Mouse (Mus musculus) heart, embryonic 12.5 days (tissue): ENCODE measurements around the gene Foxc2. TPM values are rescaled to one million over a fixed set of nuclear protein-coding genes. Genes with fewer than 3 reads are reported as not detected.

ENCODE experiments used
- ATAC-seq: fragments of 200-750 bp; cut with Nextera tagmentation; 2 replicates; pipeline ENCODE4 v1.8.0; 2017; ENCODE audit warnings: moderate TSS enrichment, moderate library complexity; ENCODE audit not compliant: insufficient number of reproducible peaks, low FRiP score
- H3K27ac ChIP-seq: fragments of 300-500 bp; sonication (generic); 2 replicates; pipeline ENCODE4 v1.5.1; 2016; ENCODE audit warnings: mild to moderate bottlenecking, moderate library complexity; ENCODE audit not compliant: poor library complexity, severe bottlenecking
- H3K27me3 ChIP-seq: fragments of 300-500 bp; sonication (generic); replicated peaks from 2 replicates; pipeline ENCODE4 v1.6.1; 2016; ENCODE audit warnings: mild to moderate bottlenecking, moderate library complexity
- H3K36me3 ChIP-seq: fragments of 300-500 bp; sonication (generic); 2 replicates; pipeline ENCODE4 v1.6.1; 2016; ENCODE audit warnings: mild to moderate bottlenecking, moderate library complexity
- H3K4me1 ChIP-seq: fragments of 300-500 bp; sonication (generic); replicated peaks from 2 replicates; pipeline ENCODE4 v1.6.1; 2016; ENCODE audit warnings: mild to moderate bottlenecking
- H3K4me2 ChIP-seq: fragments of 300-500 bp; sonication (generic); 2 replicates; pipeline ENCODE4 v1.6.1; 2016; ENCODE audit warnings: mild to moderate bottlenecking, moderate library complexity
- H3K4me3 ChIP-seq: fragments of 300-500 bp; sonication (generic); 2 replicates; pipeline ENCODE4 v1.5.1; 2016; ENCODE audit warnings: mild to moderate bottlenecking
- H3K9ac ChIP-seq: fragments of 300-500 bp; sonication (generic); 2 replicates; pipeline ENCODE4 v1.6.1; 2016; ENCODE audit warnings: mild to moderate bottlenecking, moderate library complexity
- H3K9me3 ChIP-seq: fragments of 300-500 bp; sonication (generic); replicated peaks from 2 replicates; pipeline ENCODE4 v1.6.1; 2016; ENCODE audit warnings: mild to moderate bottlenecking, moderate library complexity
- WGBS: fragments of 180-500 bp; shearing (Covaris S2); methylation state at CpG from one replicate; pipeline ENCODE4 v1.1.7; 2016; 5-methylcytosine and 5-hydroxymethylcytosine counted together
- polyA plus RNA-seq: library from polyadenylated mRNA; unstranded; fragments of >200 nt; fragmentation: Nextera tagmentation; extraction: Ambion mirVana; gene quantifications from 2 replicates; pipeline ENCODE4 v1.2.1, GENCODE M21; 2016

The Foxc2 gene
- polyA plus RNA-seq, 1 experiment from 2014 or later, result 20.8 TPM

GRCm38 (mm10) chr8:121080361-121081090, 35.4 kb upstream of the Foxc2 start:
- Histone ChIP-seq H3K36me3 (no peaks in the 10 kb centered on the region), H3K27ac (no peak overlapping the region), H3K4me2 (no peak overlapping the region; the same call in 1 of the 2 replicates), H3K4me1 (peaks cover 25% of the 10 kb centered on the region), H3K9ac (no peak overlapping the region), H3K4me3 (peak overlapping the region; percentile 4; the same call in 1 of the 2 replicates), H3K27me3 (peaks cover 98% of the 10 kb centered on the region), H3K9me3 (no peaks in the 10 kb centered on the region)
- under 1% methylated on average over 49 of the region's 49 CpGs for WGBS
- no peak for ATAC-seq

GRCm38 (mm10) chr8:121081398-121081797, 34.6 kb upstream of the Foxc2 start:
- Histone ChIP-seq H3K27me3 (peaks cover 98% of the 10 kb centered on the region), H3K4me1 (peaks cover 25% of the 10 kb centered on the region), H3K9ac (no peak overlapping the region), H3K27ac (no peak overlapping the region), H3K9me3 (no peaks in the 10 kb centered on the region), H3K4me3 (no peak overlapping the region), H3K36me3 (no peaks in the 10 kb centered on the region), H3K4me2 (no peak overlapping the region)
- no peak for ATAC-seq
- 3% methylated on average over 7 of the region's 7 CpGs for WGBS

- no peaks in the 10 kb centered on the region for H3K9me3 ChIP-seq
- H3K4me2 ChIP-seq, result peak overlapping the region; percentile 96
- H3K4me3 ChIP-seq, result peak overlapping the region; percentile 62
- H3K27ac ChIP-seq, result no peak overlapping the region
- no peak for ATAC-seq
- WGBS, result 2% methylated on average over 57 of the region's 57 CpGs
- 0 out of 2 replicates have a peak overlapping the region, but pooled peaks have one; percentile 8 for H3K9ac ChIP-seq
- H3K36me3 ChIP-seq, result no peaks in the 10 kb centered on the region
- peaks cover 98% of the 10 kb centered on the region for H3K27me3 ChIP-seq
- peaks cover 25% of the 10 kb centered on the region for H3K4me1 ChIP-seq
These were observed 33.5 kb upstream of the Foxc2 start for GRCm38 (mm10) chr8:121082218-121083092.

GRCm38 (mm10) chr8:121083093-121083935, 32.7 kb upstream of the Foxc2 start:
- Histone ChIP-seq H3K9ac (peak overlapping the region; percentile 56), H3K4me2 (peak overlapping the region; percentile 96), H3K9me3 (no peaks in the 10 kb centered on the region), H3K27ac (no peak overlapping the region), H3K27me3 (peaks cover 96% of the 10 kb centered on the region), H3K4me1 (peaks cover 25% of the 10 kb centered on the region), H3K4me3 (peak overlapping the region; percentile 62), H3K36me3 (no peaks in the 10 kb centered on the region)
- peak; percentile 58 for ATAC-seq
- WGBS, result under 1% methylated on average over 89 of the region's 89 CpGs

GRCm38 (mm10) chr8:121083936-121084209, 32.1 kb upstream of the Foxc2 start:
- Histone ChIP-seq H3K36me3 (no peaks in the 10 kb centered on the region), H3K27me3 (peaks cover 97% of the 10 kb centered on the region), H3K9me3 (no peaks in the 10 kb centered on the region), H3K4me1 (peaks cover 25% of the 10 kb centered on the region), H3K27ac (no peak overlapping the region), H3K4me3 (peak overlapping the region; percentile 62), H3K4me2 (peak overlapping the region; percentile 96), H3K9ac (peak overlapping the region; percentile 56)
- ATAC-seq, result no peak
- WGBS, result 0% methylated on average over 17 of the region's 27 CpGs

GRCm38 (mm10) chr8:121084210-121084951, 31.6 kb upstream of the Foxc2 start, which contains the start of gene Foxf1:
TSS of gene Foxf1 (plus strand) at chr8:121084386.
- H3K36me3 ChIP-seq, result no peaks in the 10 kb centered on the region
- H3K4me2 ChIP-seq, result peak within 1 kb of the TSS; percentile 96
- H3K27me3 ChIP-seq, result peaks cover 97% of the 10 kb centered on the region
- no peaks in the 10 kb centered on the region for H3K9me3 ChIP-seq
- no peak within 1 kb of the TSS for H3K27ac ChIP-seq
- H3K4me3 ChIP-seq, result peak within 1 kb of the TSS; percentile 62
- H3K4me1 ChIP-seq, result peaks cover 25% of the 10 kb centered on the region
- ATAC-seq, result peak; percentile 50; the same call in 1 of the 2 replicates
- under 1% methylated on average over 59 of the region's 83 CpGs for WGBS
- peak within 1 kb of the TSS; percentile 56 for H3K9ac ChIP-seq

- no peak for ATAC-seq
- Histone ChIP-seq H3K4me2 (peak overlapping the region; percentile 96), H3K9me3 (no peaks in the 10 kb centered on the region), H3K27me3 (peaks cover 97% of the 10 kb centered on the region), H3K4me1 (peaks cover 25% of the 10 kb centered on the region), H3K36me3 (no peaks in the 10 kb centered on the region), H3K9ac (no peak overlapping the region), H3K4me3 (peak overlapping the region; percentile 62), H3K27ac (no peak overlapping the region)
- 3% methylated on average over 30 of the region's 30 CpGs for WGBS
These were observed 31.0 kb upstream of the Foxc2 start for GRCm38 (mm10) chr8:121085011-121085410.

GRCm38 (mm10) chr8:121085561-121085960, 30.4 kb upstream of the Foxc2 start:
- Histone ChIP-seq H3K9ac (no peak overlapping the region), H3K27ac (no peak overlapping the region), H3K4me1 (peaks cover 24% of the 10 kb centered on the region), H3K36me3 (no peaks in the 10 kb centered on the region), H3K9me3 (no peaks in the 10 kb centered on the region), H3K27me3 (peaks cover 97% of the 10 kb centered on the region), H3K4me3 (no peak overlapping the region), H3K4me2 (no peak overlapping the region)
- WGBS, result 67% methylated on average over 3 of the region's 3 CpGs
- ATAC-seq, result no peak

- Histone ChIP-seq H3K4me3 (peak overlapping the region; percentile 4; the same call in 1 of the 2 replicates), H3K36me3 (no peaks in the 10 kb centered on the region), H3K27ac (no peak overlapping the region), H3K4me1 (peaks cover 22% of the 10 kb centered on the region), H3K9ac (no peak overlapping the region), H3K9me3 (no peaks in the 10 kb centered on the region), H3K27me3 (peaks cover 97% of the 10 kb centered on the region), H3K4me2 (no peak overlapping the region)
- WGBS, result 30% methylated on average over 19 of the region's 19 CpGs
- ATAC-seq, result no peak
These were observed 29.7 kb upstream of the Foxc2 start for GRCm38 (mm10) chr8:121086004-121086900.
